Mouse (Mus musculus) heart, postnatal 25 days (tissue): Measurements from ENCODE around the gene Wdr90. TPM values are rescaled to one million over a fixed set of nuclear protein-coding genes. Genes with fewer than 3 reads are reported as not detected.
A peak's percentile ranks its signal among the peaks of the same experiment; 100 is the strongest.

ENCODE experiments used
- microRNA-seq: library from miRNA; unstranded; fragments of <30 nt; microRNA quantifications from one replicate; pipeline ENCODE4 v1.2.0, GENCODE M21; 2022
- total RNA-seq, 2 experiments: library from RNA; stranded (reverse); gene quantifications; 2 replicates each; pipeline ENCODE4 v1.2.3; 2021

Wdr90 gene
- total RNA-seq, 2 experiments from 2014 or later = 2.8 to 2.9 TPM

Small RNAs within 50 kb of the gene (microRNA-seq; reads per million reads assigned to microRNA genes)
- 4.2 reads per million, percentile 9 among the genes with 10 or more reads in this experiment for gene Mir3082

Other genes with a start within 250 kb of the Wdr90 start
- under 1 TPM in 1 of 2 experiments, not detected in 1; 0.70 TPM for gene Gng13, start 144.3 kb downstream of the Wdr90 start, total RNA-seq
- gene Chtf18, start 134.1 kb downstream of the Wdr90 start, total RNA-seq = 1 to 10 TPM; 1.6 to 1.9 TPM
- gene Rpusd1, start 133.8 kb downstream of the Wdr90 start, total RNA-seq = 1 to 10 TPM; 5.3 to 5.6 TPM
- not detected for gene Mslnl, start 125.5 kb downstream of the Wdr90 start, total RNA-seq
- gene Msln, start 107.1 kb downstream of the Wdr90 start, total RNA-seq = 10 to 100 TPM; 21.2 to 28.5 TPM
- gene Narfl, start 87.7 kb downstream of the Wdr90 start, total RNA-seq = 10 to 100 TPM; 44.8 to 48.2 TPM
- gene Haghl, start 75.8 kb downstream of the Wdr90 start, total RNA-seq = 1 to 10 TPM; 5.5 to 9.1 TPM
- gene Ccdc78, start 74.9 kb downstream of the Wdr90 start, total RNA-seq = not detected
- gene Fam173a, start 68.6 kb downstream of the Wdr90 start, total RNA-seq = 10 to 100 TPM; 35.4 to 36.0 TPM
- under 1 TPM in 1 of 2 experiments, not detected in 1; 0.53 TPM for gene AC134908.4, start 65.8 kb downstream of the Wdr90 start, total RNA-seq
- gene Metrn, start 64.4 kb downstream of the Wdr90 start, total RNA-seq = 10 to 100 TPM; 74.4 to 75.1 TPM
- gene Fbxl16, start 52.4 kb downstream of the Wdr90 start, total RNA-seq = 1 to 10 TPM; 1.2 to 1.3 TPM
- gene Wdr24, start 37.9 kb downstream of the Wdr90 start, total RNA-seq = 10 to 100 TPM; 10.2 to 10.6 TPM
- 10 to 100 TPM; 35.5 to 36.6 TPM for gene Jmjd8, start 32.6 kb downstream of the Wdr90 start, total RNA-seq
- gene Stub1, start 28.1 kb downstream of the Wdr90 start, total RNA-seq = 100 to 1,000 TPM; 114 to 117 TPM
- 1 to 10 TPM; 1.2 to 2.2 TPM for gene Rhbdl1, start 24.2 kb downstream of the Wdr90 start, total RNA-seq
- 1 to 10 TPM; 2.8 to 3.6 TPM for gene Gm20683, start 19.7 kb downstream of the Wdr90 start, total RNA-seq
- 100 to 1,000 TPM; 120 to 125 TPM for gene Rhot2, start 16.6 kb downstream of the Wdr90 start, total RNA-seq
- gene Mcrip2, start 7.3 kb upstream of the Wdr90 start, total RNA-seq = 100 to 1,000 TPM; 261 to 270 TPM
- gene Mettl26, start 13.6 kb upstream of the Wdr90 start, total RNA-seq = 10 to 100 TPM; 13.6 to 14.4 TPM
- gene Wfikkn1, start 19.4 kb upstream of the Wdr90 start, total RNA-seq = under 1 TPM; 0.45 to 0.75 TPM
- gene Rab40c, start 58.2 kb upstream of the Wdr90 start, total RNA-seq = 10 to 100 TPM; 17.0 to 17.4 TPM
- gene Pigq, start 83.4 kb upstream of the Wdr90 start, total RNA-seq = 10 to 100 TPM; 49.0 to 55.6 TPM
- not detected for gene Nhlrc4, start 83.5 kb upstream of the Wdr90 start, total RNA-seq
- gene A930017K11Rik, start 91.1 kb upstream of the Wdr90 start, total RNA-seq = under 1 TPM; 0.17 to 0.18 TPM
- gene Capn15, start 124.3 kb upstream of the Wdr90 start, total RNA-seq = 1 to 10 TPM; 7.1 to 7.8 TPM
- 10 to 100 TPM; 28.0 to 30.2 TPM for gene Rab11fip3, start 208.1 kb upstream of the Wdr90 start, total RNA-seq
- gene Decr2, start 228.8 kb upstream of the Wdr90 start, total RNA-seq = 10 to 100 TPM; 11.0 to 11.7 TPM
- 1 to 10 TPM; 3.2 to 3.6 TPM for gene Nme4, start 234.1 kb upstream of the Wdr90 start, total RNA-seq